Mouse (Mus musculus) adrenal gland, adult 2 months (tissue): ENCODE results near the gene Eaf2. TPM values are rescaled to one million over a fixed set of nuclear protein-coding genes. Genes with fewer than 3 reads are reported as not detected.

Experiments
- DNase-seq: peaks from one replicate; pipeline ENCODE4 v3.0.0; 2021
- microRNA-seq, 2 experiments: library from miRNA; unstranded; fragments of <30 nt; microRNA quantifications; one replicate each; pipeline ENCODE4 v1.2.0; 2021
- polyA plus RNA-seq: library from polyadenylated mRNA; depleted of rRNA; stranded (reverse); fragments of >200 nt; gene quantifications from 2 replicates; pipeline ENCODE4 v1.2.3, GENCODE M21; 2012; rRNA removed
- total RNA-seq, 2 experiments: library from RNA; stranded (reverse); gene quantifications; 2 replicates each; pipeline ENCODE4 v1.2.3; 2021

Gene Eaf2
- total and polyA plus RNA-seq, 3 experiments = 1.4 to 1.8 TPM; not detected in 1

- no peak for DNase-seq
Observed at GRCm38 (mm10) chr16:36770191-36770771, 104.5 kb downstream of the Eaf2 start.

- DNase-seq = no peak
Observed at GRCm38 (mm10) chr16:36751979-36752378, 122.8 kb downstream of the Eaf2 start.

- DNase-seq = no peak
Observed at GRCm38 (mm10) chr16:36747767-36748166, 127.0 kb downstream of the Eaf2 start.

- no peak for DNase-seq
Observed at GRCm38 (mm10) chr16:36747068-36747467, 127.7 kb downstream of the Eaf2 start.

GRCm38 (mm10) chr16:36743580-36743979 is 131.2 kb downstream of the Eaf2 start:
- DNase-seq = no peak

Small RNA genes within 50 kb of the gene (microRNA-seq; reads per million reads assigned to microRNA genes)
- 0 reads per million in 2 experiments for gene Gm22617

Other genes with a start within 250 kb of the Eaf2 start
- gene Cd86, start 208.9 kb downstream of the Eaf2 start, total RNA-seq = 1 to 10 TPM; 1.6 to 2.8 TPM
- 0.19 and 0.48 TPM in 2 replicates for gene Cd86, start 208.9 kb downstream of the Eaf2 start, polyA plus RNA-seq
- not detected for gene Ildr1, start 181.0 kb downstream of the Eaf2 start, total RNA-seq
- not detected in 2 replicates for gene Ildr1, start 181.0 kb downstream of the Eaf2 start, polyA plus RNA-seq
- gene Slc15a2, start 90.0 kb downstream of the Eaf2 start, total RNA-seq = 1 to 10 TPM; 4.1 to 5.3 TPM
- gene Slc15a2, start 90.0 kb downstream of the Eaf2 start, polyA plus RNA-seq = 0.20 TPM in 1 of 2 replicates, not detected in the other
- 10 to 100 TPM; 13.8 to 18.2 TPM for gene Iqcb1, start 46.6 kb downstream of the Eaf2 start, total RNA-seq
- 0.26 and 1.1 TPM in 2 replicates for gene Iqcb1, start 46.6 kb downstream of the Eaf2 start, polyA plus RNA-seq
- 10 to 100 TPM; 68.0 to 98.8 TPM for gene Golgb1, start 137 bp upstream of the Eaf2 start, total RNA-seq
- gene Golgb1, start 137 bp upstream of the Eaf2 start, polyA plus RNA-seq = 50.7 and 55.0 TPM in 2 replicates
- gene Hcls1, start 60.0 kb upstream of the Eaf2 start, total RNA-seq = 10 to 100 TPM; 10.3 to 15.4 TPM
- gene Hcls1, start 60.0 kb upstream of the Eaf2 start, polyA plus RNA-seq = 7.7 and 8.1 TPM in 2 replicates
- gene Fbxo40, start 115.5 kb upstream of the Eaf2 start, total RNA-seq = under 1 TPM; 0.28 to 0.29 TPM
- 0.04 and 0.12 TPM in 2 replicates for gene Fbxo40, start 115.5 kb upstream of the Eaf2 start, polyA plus RNA-seq
- gene Polq, start 136.8 kb upstream of the Eaf2 start, total RNA-seq = under 1 TPM; 0.35 to 0.75 TPM
- 0.06 TPM in 1 of 2 replicates, not detected in the other for gene Polq, start 136.8 kb upstream of the Eaf2 start, polyA plus RNA-seq